Mouse (Mus musculus) left cerebral cortex, adult 8-10 months (tissue): ENCODE measurements at regions not wholly inside any gene's neighbourhood (a gene's known extent, or its start where the extent isn't known, plus 50 kb on each side); places are given as distances from the start of the nearest gene placed in this dataset.
A peak's percentile ranks its signal among the peaks of the same experiment; 100 is the strongest.

Source experiments
- DNase-seq, 2 experiments: peaks; one replicate each; pipeline ENCODE4 v3.0.0; 2022; ENCODE audit warnings: low spot score in 2 of 2

GRCm38 (mm10) chr11:55780011-55780410, 172.0 kb upstream of the Glra1 start:
- no peak for DNase-seq

DNA sequence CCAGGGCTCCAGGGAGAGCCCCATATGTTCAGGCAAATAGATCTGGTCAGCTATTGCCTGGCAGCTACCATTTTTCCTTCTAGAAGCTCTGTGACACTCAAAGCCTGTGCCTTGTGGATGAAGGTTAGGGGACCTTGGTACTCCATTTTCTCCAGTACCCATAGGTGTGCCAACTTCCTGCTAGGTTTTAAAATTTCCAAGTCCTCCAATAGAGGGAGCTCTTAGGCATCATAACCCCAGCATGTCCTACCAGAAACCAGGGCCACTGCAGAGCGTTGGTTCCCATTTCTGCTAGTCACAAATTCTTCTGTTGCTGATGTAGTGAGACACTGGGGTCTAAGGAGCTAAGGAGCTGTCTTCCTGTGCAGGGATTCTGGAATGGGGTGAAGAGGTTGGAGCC, 165.3 kb upstream of the Glra1 start:
- DNase-seq: no peak

GRCm38 (mm10) chr11:55772538-55772937, 164.5 kb upstream of the Glra1 start:
- no peak for DNase-seq

DNA sequence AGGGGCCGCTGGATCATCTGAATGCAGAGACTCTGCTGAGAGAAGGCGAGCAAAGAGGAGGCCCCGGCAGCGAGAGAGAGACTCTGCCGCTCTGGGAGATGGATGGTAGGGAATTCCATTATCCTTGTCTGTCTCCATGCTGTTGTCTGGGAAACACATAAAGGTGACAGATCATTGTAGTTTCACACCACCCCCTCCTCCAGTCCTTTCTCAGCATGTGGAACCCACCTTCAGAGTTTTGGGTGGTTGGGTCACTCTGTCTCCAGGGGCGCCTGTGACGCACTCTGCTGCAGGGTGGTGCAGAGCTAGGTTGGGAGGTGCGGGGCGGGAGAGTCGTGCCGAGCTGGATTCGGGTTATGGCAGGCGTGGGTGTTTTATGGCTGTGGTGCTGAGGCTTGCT, 164.1 kb upstream of the Glra1 start:
- peak; percentile 30 to 70 for DNase-seq

DNA sequence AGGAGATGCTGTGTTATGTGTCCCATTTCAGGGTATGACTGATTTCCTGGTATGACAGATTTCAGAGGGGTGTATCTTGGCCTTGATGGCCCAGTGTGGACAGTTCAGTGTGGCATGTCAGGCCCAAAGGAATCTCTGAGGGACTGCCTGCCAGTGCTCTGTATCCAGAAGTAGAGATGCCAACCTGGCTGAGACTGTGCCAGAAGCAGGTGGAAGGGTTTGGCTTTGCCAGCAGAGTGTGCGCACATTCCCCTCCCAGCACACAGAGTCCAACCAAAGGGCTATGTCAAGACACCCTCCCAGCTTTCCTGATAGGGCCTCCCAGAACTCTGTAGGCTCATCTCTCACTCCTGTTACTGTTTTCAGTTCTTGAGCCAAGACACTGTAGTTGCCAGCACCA, 156.8 kb upstream of the Glra1 start:
- DNase-seq: no peak
